Mouse (Mus musculus) embryonic fibroblast, embryonic 13.5 days (primary cell): ENCODE results near the gene Fth1. TPM values are rescaled to one million over a fixed set of nuclear protein-coding genes. Genes with fewer than 3 reads are reported as not detected.

ENCODE experiments used
- H3K27ac ChIP-seq: 2 replicates; pipeline ENCODE4 v1.5.1; 2012; ENCODE audit warnings: low read length, control low read depth, inconsistent platforms; ENCODE audit not compliant: insufficient read depth
- H3K4me1 ChIP-seq: 2 replicates; pipeline ENCODE4 v1.6.1; 2011; ENCODE audit warnings: low read length; ENCODE audit not compliant: control insufficient read depth, insufficient read depth
- H3K4me3 ChIP-seq: 2 replicates; pipeline ENCODE4 v1.5.1; 2011; ENCODE audit warnings: mild to moderate bottlenecking, control low read depth, low read length; ENCODE audit not compliant: insufficient read depth
- CTCF ChIP-seq: IDR thresholded peaks from 2 replicates; pipeline ENCODE4 v1.5.1; 2011; ENCODE audit warnings: mild to moderate bottlenecking, control low read depth, low read length, moderate library complexity, borderline replicate concordance; ENCODE audit not compliant: insufficient read depth
- POLR2A ChIP-seq: IDR thresholded peaks from 2 replicates; pipeline ENCODE4 v1.6.1; 2011; ENCODE audit warnings: low read depth, mild to moderate bottlenecking, control low read depth, low read length, moderate library complexity
- polyA plus RNA-seq: library from polyadenylated mRNA; stranded (reverse); fragments of >200 nt; gene quantifications from 2 replicates; pipeline ENCODE4 v1.2.4, GENCODE M21; 2011; ENCODE audit warnings: low read depth; ENCODE audit not compliant: missing spikeins, insufficient read length

The Fth1 gene
- polyA plus RNA-seq, 1 experiment: 1,225 TPM

GRCm38 (mm10) chr19:10033211-10033973 lies 53.0 kb downstream of the Fth1 start:
- no peaks in the 10 kb centered on the region for H3K4me1 ChIP-seq
- no peak for TF ChIP-seq POLR2A
- peak; percentile 61; the same call in 1 of the 2 replicates for TF ChIP-seq CTCF
- H3K27ac ChIP-seq: no peak overlapping the region
- no peak overlapping the region for H3K4me3 ChIP-seq

GRCm38 (mm10) chr19:10034356-10034755 lies 54.0 kb downstream of the Fth1 start:
- Histone ChIP-seq H3K4me1 (peaks cover 8% of the 10 kb centered on the region; the same call in 1 of the 2 replicates), H3K4me3 (no peak overlapping the region), H3K27ac (no peak overlapping the region)
- TF ChIP-seq CTCF (no peak), POLR2A (no peak)

Other genes starting within 250 kb of the Fth1 start
- not detected in 2 replicates for gene Scgb2a2, start 133.0 kb upstream of the Fth1 start, polyA plus RNA-seq
- 48.6 and 65.9 TPM in 2 replicates for gene Incenp, start 81.0 kb upstream of the Fth1 start, polyA plus RNA-seq
- 0.33 and 0.60 TPM in 2 replicates for gene Best1, start 21.0 kb downstream of the Fth1 start, polyA plus RNA-seq
- gene Rab3il1, start 21.1 kb downstream of the Fth1 start, polyA plus RNA-seq: 6.5 and 18.2 TPM in 2 replicates
- 115 and 142 TPM in 2 replicates for gene Fads3, start 61.0 kb downstream of the Fth1 start, polyA plus RNA-seq
- gene Fads2, start 121.1 kb downstream of the Fth1 start, polyA plus RNA-seq: 83.8 and 86.3 TPM in 2 replicates
- gene Fads1, start 202.3 kb downstream of the Fth1 start, polyA plus RNA-seq: 121 and 131 TPM in 2 replicates
- 285 and 290 TPM in 2 replicates for gene Tmem258, start 223.4 kb downstream of the Fth1 start, polyA plus RNA-seq
- 17.2 and 22.1 TPM in 2 replicates for gene Fen1, start 223.6 kb downstream of the Fth1 start, polyA plus RNA-seq